Mouse (Mus musculus): ENCODE measurements at regions not wholly inside any gene's neighbourhood (a gene's known extent, or its start where the extent isn't known, plus 50 kb on each side); places are given as distances from the start of the nearest gene placed in this dataset.
A peak's percentile ranks its signal among the peaks of the same experiment; 100 is the strongest.

DNA sequence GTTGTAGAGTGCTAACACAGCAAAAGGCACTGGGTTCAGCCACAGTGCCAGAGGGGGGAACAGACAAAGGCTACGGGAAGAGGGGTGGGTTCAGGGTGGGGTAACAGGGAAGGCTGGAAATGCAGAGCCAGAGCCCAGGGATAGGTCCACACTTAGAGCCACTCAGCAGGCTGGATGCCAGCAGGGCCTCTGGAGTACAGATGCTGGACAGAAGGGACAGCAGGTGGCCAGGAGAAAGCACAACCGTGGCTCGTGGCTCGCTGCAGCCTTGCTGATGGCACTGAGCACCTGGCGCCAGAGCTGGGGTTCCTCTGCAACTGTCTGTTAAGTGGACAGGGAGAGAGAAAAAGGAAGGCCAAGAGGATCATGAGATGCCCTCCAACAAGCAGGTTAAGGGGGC lies 174.2 kb downstream of the Mroh4 start:
- 88% methylated on average over 5 of the region's 5 CpGs for WGBS
- no peak overlapping the region for H3K4me3 ChIP-seq (ENCODE audit: low read length)
- no peak overlapping the region for H3K4me2 ChIP-seq (ENCODE audit: low read depth, low read length)
- no peak overlapping the region for H3K27ac ChIP-seq (ENCODE audit: low read length)
- H3K9me3 ChIP-seq (ENCODE audit: control insufficient read depth, low read length), result no peaks in the 10 kb centered on the region
- H3K27me3 ChIP-seq (replicated peaks; ENCODE audit: control insufficient read depth, insufficient read depth, low read length), result no peaks in the 10 kb centered on the region
- ATAC-seq, result no peak
- no peaks in the 10 kb centered on the region for H3K36me3 ChIP-seq (ENCODE audit: control insufficient read depth, insufficient read depth, low read length)
- H3K4me1 ChIP-seq (ENCODE audit: control insufficient read depth, insufficient read depth, low read length), result no peaks in the 10 kb centered on the region
- H3K9ac ChIP-seq (ENCODE audit: low read depth, low read length), result no peak overlapping the region

DNA sequence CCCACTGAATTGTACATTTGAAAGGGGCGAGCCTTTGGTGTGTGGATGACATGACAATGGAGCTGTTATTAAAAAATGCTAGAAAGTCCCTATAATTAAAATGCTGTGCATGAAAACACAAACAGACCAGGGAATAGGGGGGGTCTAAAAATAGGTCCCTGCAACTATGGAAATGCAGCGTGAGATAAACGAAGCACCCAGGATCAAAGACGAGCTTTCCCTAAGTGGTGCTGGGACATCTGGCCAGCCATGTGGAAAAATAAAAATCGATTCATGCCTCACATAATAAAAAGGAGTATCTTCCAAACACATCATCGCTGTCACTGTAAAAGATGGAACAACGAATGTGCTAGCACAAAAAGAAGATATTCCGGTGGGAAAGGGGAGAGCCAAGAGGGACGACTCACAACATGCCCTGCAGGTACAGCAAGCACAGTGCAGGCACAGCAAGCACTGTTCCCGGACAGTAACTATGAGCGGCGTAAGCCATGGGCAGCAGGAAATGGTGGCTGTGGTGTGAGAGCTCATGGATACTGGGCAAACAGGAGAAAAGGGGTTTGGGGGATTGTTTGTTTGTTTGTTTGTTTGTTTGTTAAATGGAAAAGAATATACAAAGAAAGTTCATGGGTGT lies 176.7 kb downstream of the Mroh4 start:
- H3K36me3 ChIP-seq (ENCODE audit: control insufficient read depth, insufficient read depth, low read length), result no peaks in the 10 kb centered on the region
- H3K9ac ChIP-seq (ENCODE audit: low read depth, low read length), result no peak overlapping the region
- H3K9me3 ChIP-seq (ENCODE audit: control insufficient read depth, low read length), result no peaks in the 10 kb centered on the region
- no peak overlapping the region for H3K4me2 ChIP-seq (ENCODE audit: low read depth, low read length)
- no peak for ATAC-seq
- no peaks in the 10 kb centered on the region for H3K27me3 ChIP-seq (replicated peaks; ENCODE audit: control insufficient read depth, insufficient read depth, low read length)
- WGBS, result 76% methylated on average over 12 of the region's 12 CpGs
- no peak overlapping the region for H3K27ac ChIP-seq (ENCODE audit: low read length)
- no peak overlapping the region for H3K4me3 ChIP-seq (ENCODE audit: low read length)
- H3K4me1 ChIP-seq (ENCODE audit: control insufficient read depth, insufficient read depth, low read length), result peaks cover 8% of the 10 kb centered on the region

DNA sequence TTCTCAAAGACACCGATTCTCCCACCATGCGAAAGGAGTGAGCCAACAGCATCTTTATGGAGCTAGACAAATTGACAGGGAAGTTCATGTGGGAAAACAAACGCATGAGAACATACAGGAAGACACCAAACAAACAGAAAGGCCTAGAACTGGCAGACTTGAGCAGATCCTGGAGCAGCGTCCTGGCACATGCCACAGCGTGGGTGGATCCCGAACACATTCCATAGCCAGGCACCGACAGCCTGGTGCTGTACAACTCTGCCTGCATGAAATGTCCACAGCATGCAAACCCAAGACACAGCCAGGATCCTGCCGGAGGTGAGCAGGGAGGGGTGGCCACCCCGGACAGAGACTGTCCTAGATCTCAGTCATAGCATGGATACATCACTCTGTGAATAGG lies 177.2 kb downstream of the Mroh4 start:
- H3K36me3 ChIP-seq (ENCODE audit: control insufficient read depth, insufficient read depth, low read length), result no peaks in the 10 kb centered on the region
- H3K9me3 ChIP-seq (ENCODE audit: control insufficient read depth, low read length), result no peaks in the 10 kb centered on the region
- no peak overlapping the region for H3K9ac ChIP-seq (ENCODE audit: low read depth, low read length)
- peaks cover 8% of the 10 kb centered on the region for H3K4me1 ChIP-seq (ENCODE audit: control insufficient read depth, insufficient read depth, low read length)
- no peaks in the 10 kb centered on the region for H3K27me3 ChIP-seq (replicated peaks; ENCODE audit: control insufficient read depth, insufficient read depth, low read length)
- H3K27ac ChIP-seq (ENCODE audit: low read length), result no peak overlapping the region
- no peak for ATAC-seq
- 84% methylated on average over 9 of the region's 9 CpGs for WGBS
- H3K4me2 ChIP-seq (ENCODE audit: low read depth, low read length), result no peak overlapping the region
- no peak overlapping the region for H3K4me3 ChIP-seq (ENCODE audit: low read length)

DNA sequence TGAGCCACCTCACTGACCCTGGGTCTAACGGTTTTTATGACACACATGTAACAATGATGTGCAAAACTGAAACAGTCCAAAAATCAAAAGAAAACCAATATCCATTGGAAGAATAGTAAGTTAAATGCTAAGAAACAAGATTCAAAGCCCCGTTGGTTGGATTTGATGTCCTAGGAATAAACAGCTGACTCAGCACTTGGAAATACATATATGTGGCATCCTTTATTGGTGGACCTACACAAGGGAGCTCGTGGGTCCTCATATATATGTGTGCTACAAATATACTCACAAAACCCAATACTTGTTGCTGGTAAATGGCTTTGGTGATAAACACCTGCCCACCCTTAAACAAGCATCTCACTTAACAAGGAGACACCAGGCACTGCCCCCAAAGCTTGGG lies 178.2 kb downstream of the Mroh4 start:
- H3K9me3 ChIP-seq (ENCODE audit: control insufficient read depth, low read length), result no peaks in the 10 kb centered on the region
- no peak overlapping the region for H3K27ac ChIP-seq (ENCODE audit: low read length)
- no peak for ATAC-seq
- no peak overlapping the region for H3K9ac ChIP-seq (ENCODE audit: low read depth, low read length)
- 86% methylated on average over 3 of the region's 3 CpGs for WGBS
- H3K27me3 ChIP-seq (replicated peaks; ENCODE audit: control insufficient read depth, insufficient read depth, low read length), result no peaks in the 10 kb centered on the region
- H3K36me3 ChIP-seq (ENCODE audit: control insufficient read depth, insufficient read depth, low read length), result no peaks in the 10 kb centered on the region
- H3K4me2 ChIP-seq (ENCODE audit: low read depth, low read length), result no peak overlapping the region
- H3K4me1 ChIP-seq (ENCODE audit: control insufficient read depth, insufficient read depth, low read length), result peaks cover 8% of the 10 kb centered on the region
- no peak overlapping the region for H3K4me3 ChIP-seq (ENCODE audit: low read length)

DNA sequence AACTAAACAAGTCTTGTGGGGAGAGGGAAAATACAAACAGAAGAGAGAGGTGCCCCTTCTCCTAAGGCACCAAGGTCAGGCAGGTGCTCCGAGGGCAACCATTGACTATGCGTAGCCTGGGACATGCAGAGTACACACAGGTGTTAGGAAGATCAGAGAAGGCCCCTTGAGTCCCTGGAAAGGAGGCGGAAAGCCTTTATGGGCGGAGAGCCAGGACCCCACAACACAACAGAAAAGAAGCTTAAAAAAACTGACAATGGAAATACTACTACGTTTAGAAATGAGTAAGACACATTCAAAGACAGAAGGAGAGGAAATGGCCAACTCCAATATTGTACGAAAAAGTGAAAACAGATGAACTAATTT lies 179.5 kb downstream of the Mroh4 start:
- 78% methylated on average over 6 of the region's 6 CpGs for WGBS
- no peak overlapping the region for H3K4me2 ChIP-seq (ENCODE audit: low read depth, low read length)

DNA sequence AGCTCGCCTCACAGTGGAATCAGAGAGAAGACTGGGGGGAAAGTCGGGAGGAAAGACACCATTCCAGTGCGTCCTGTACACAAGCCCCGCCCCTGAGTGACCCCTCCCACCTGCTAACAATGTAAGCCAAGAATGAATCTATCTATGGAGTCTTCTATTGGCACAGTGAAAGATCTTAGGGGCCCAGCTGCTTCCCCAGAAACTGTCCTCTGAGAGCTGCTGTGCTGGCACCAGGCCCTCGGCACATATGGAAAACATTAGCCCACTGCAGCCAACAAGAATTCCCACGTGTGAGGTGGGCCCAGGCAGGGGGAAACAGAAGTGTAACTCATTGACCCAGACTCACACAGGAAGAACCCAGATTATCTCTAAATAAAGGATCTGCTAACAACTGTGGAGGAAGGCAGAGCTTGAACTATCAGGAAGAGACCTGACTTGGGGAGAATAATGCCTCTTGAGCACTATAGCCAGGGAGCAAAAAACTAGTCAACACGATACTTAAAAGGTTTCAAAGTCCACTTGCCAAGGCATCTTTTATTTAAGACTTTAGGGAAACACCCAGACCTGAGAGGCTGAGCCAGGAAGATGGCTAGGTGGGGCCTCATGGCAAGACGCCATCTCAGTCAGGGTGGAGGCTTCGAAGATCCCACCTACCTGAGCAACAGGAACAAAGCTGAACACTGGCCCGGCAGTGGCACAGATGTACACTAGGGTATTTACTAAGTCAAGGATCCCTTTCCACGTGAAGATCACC lies 180.1 kb downstream of the Mroh4 start:
- 51% methylated on average over 11 of the region's 11 CpGs for WGBS
- Histone ChIP-seq H3K4me2 (ENCODE audit: low read depth, low read length) (no peak overlapping the region), H3K27ac (ENCODE audit: low read length) (no peak overlapping the region), H3K4me1 (ENCODE audit: control insufficient read depth, insufficient read depth, low read length) (peaks cover 8% of the 10 kb centered on the region), H3K4me3 (ENCODE audit: low read length) (no peak overlapping the region), H3K27me3 (replicated peaks; ENCODE audit: control insufficient read depth, insufficient read depth, low read length) (no peaks in the 10 kb centered on the region), H3K36me3 (ENCODE audit: control insufficient read depth, insufficient read depth, low read length) (no peaks in the 10 kb centered on the region), H3K9ac (ENCODE audit: low read depth, low read length) (no peak overlapping the region), H3K9me3 (ENCODE audit: control insufficient read depth, low read length) (no peaks in the 10 kb centered on the region)
- ATAC-seq, result no peak; the same call in 1 of the 2 replicates

More for the DNA sequence above, 179.5 kb downstream of the Mroh4 start:
- no peak overlapping the region for H3K9ac ChIP-seq (ENCODE audit: low read depth, low read length)
- no peak overlapping the region for H3K27ac ChIP-seq (ENCODE audit: low read length)
- ATAC-seq, result no peak
- peaks cover 8% of the 10 kb centered on the region for H3K4me1 ChIP-seq (ENCODE audit: control insufficient read depth, insufficient read depth, low read length)
- no peaks in the 10 kb centered on the region for H3K9me3 ChIP-seq (ENCODE audit: control insufficient read depth, low read length)
- H3K36me3 ChIP-seq (ENCODE audit: control insufficient read depth, insufficient read depth, low read length), result no peaks in the 10 kb centered on the region
- H3K4me3 ChIP-seq (ENCODE audit: low read length), result no peak overlapping the region
- no peaks in the 10 kb centered on the region for H3K27me3 ChIP-seq (replicated peaks; ENCODE audit: control insufficient read depth, insufficient read depth, low read length)

DNA sequence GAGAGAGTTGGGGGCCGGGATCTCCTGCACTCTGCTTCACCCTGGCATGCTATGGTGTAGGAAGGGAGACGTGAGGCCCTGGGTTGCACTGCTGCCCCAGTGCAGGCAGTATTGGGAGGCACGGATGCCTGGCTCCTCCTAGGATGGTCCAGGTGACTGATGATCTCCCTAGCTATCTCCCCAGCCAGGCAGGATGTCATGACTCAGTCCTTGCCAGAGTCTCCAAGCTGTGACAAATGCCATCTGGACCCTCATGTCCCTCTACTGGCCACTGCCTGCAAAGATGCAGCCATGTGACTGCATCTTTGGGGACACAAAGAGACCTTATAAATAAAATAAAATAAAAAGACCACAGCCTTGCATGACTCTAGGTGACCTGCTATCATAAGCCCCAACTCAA lies 181.6 kb downstream of the Mroh4 start:
- Histone ChIP-seq H3K9ac (ENCODE audit: low read depth, low read length) (no peak overlapping the region), H3K4me2 (ENCODE audit: low read depth, low read length) (no peak overlapping the region), H3K4me1 (ENCODE audit: control insufficient read depth, insufficient read depth, low read length) (peaks cover 12% of the 10 kb centered on the region), H3K36me3 (ENCODE audit: control insufficient read depth, insufficient read depth, low read length) (no peaks in the 10 kb centered on the region), H3K27ac (ENCODE audit: low read length) (no peak overlapping the region), H3K9me3 (ENCODE audit: control insufficient read depth, low read length) (no peaks in the 10 kb centered on the region), H3K4me3 (ENCODE audit: low read length) (no peak overlapping the region), H3K27me3 (replicated peaks; ENCODE audit: control insufficient read depth, insufficient read depth, low read length) (no peaks in the 10 kb centered on the region)
- no peak for ATAC-seq
- WGBS, result 54% methylated on average over 3 of the region's 3 CpGs

DNA sequence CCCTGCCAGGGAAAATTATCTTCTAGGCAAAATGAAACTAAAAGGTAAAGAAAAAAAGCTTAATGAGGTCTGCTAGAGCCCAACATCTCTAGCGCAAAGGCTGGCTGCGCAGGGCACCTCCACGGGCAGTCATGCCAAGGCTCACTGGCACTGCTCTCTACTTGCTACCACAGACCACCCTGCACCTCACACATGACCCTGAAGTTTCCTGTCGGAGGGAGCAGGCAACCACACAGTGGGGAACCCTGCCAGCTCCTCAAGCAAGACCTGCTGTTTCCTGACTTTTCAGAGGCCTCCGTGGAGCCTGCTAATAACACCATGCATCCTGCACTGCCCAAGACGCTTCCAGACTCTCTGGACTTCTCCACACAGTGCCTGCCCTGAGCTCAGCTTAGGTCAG lies 182.3 kb downstream of the Mroh4 start:
- no peak for ATAC-seq

DNA sequence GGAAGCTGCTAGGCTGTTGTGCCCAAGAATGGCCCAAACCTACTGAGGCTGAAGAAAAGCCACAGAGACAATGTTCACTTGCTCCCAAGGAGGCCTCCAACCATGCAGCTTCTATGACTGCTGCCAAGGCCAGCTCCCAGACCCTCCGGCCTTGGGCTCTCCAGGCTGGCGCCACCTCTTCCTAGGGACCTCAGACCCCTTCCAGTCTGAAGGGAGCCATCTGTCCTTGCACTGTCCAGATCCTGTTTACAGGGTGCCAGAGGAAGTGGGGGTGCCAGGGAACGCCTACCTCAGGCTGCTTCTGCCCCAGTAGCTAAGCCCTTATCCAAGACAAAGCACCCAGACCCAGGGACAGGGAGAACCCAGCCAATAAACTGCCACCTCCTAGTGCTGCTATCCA lies 183.7 kb downstream of the Mroh4 start:
- Histone ChIP-seq H3K27ac (ENCODE audit: low read length) (no peak overlapping the region), H3K27me3 (replicated peaks; ENCODE audit: control insufficient read depth, insufficient read depth, low read length) (no peaks in the 10 kb centered on the region), H3K4me1 (ENCODE audit: control insufficient read depth, insufficient read depth, low read length) (peaks cover 12% of the 10 kb centered on the region), H3K4me2 (ENCODE audit: low read depth, low read length) (no peak overlapping the region), H3K9ac (ENCODE audit: low read depth, low read length) (0 out of 2 replicates have a peak overlapping the region, but pooled peaks have one; percentile 29), H3K36me3 (ENCODE audit: control insufficient read depth, insufficient read depth, low read length) (no peaks in the 10 kb centered on the region), H3K4me3 (ENCODE audit: low read length) (no peak overlapping the region), H3K9me3 (ENCODE audit: control insufficient read depth, low read length) (no peaks in the 10 kb centered on the region)
- 93% methylated on average over 3 of the region's 3 CpGs for WGBS
- no peak for ATAC-seq

More for the DNA sequence above, 182.3 kb downstream of the Mroh4 start:
- Histone ChIP-seq H3K36me3 (ENCODE audit: control insufficient read depth, insufficient read depth, low read length) (no peaks in the 10 kb centered on the region), H3K4me2 (ENCODE audit: low read depth, low read length) (no peak overlapping the region), H3K4me1 (ENCODE audit: control insufficient read depth, insufficient read depth, low read length) (peaks cover 12% of the 10 kb centered on the region), H3K9ac (ENCODE audit: low read depth, low read length) (no peak overlapping the region), H3K27ac (ENCODE audit: low read length) (no peak overlapping the region), H3K27me3 (replicated peaks; ENCODE audit: control insufficient read depth, insufficient read depth, low read length) (no peaks in the 10 kb centered on the region), H3K4me3 (ENCODE audit: low read length) (no peak overlapping the region), H3K9me3 (ENCODE audit: control insufficient read depth, low read length) (no peaks in the 10 kb centered on the region)
- 73% methylated on average over 6 of the region's 6 CpGs for WGBS
